Mouse (Mus musculus) heart, postnatal 10 days (tissue): ENCODE results near the gene Sdk1. TPM values are rescaled to one million over a fixed set of nuclear protein-coding genes. Genes with fewer than 3 reads are reported as not detected.
A peak's percentile ranks its signal among the peaks of the same experiment; 100 is the strongest.

Source experiments
- DNase-seq, 2 experiments: peaks; one replicate each; pipeline ENCODE4 v3.0.0; 2021
- intact Hi-C: fragments of 180-260 bp; cut with DNase I; formaldehyde crosslinking; loops from one replicate; pipeline ENCODE4 v1.15.1; 2025
- total RNA-seq, 2 experiments: library from RNA; stranded (reverse); gene quantifications; 2 replicates each; pipeline ENCODE4 v1.2.3; 2021

Sdk1 gene
- total RNA-seq, 2 experiments from 2014 or later: 6.0 to 6.1 TPM

DNA sequence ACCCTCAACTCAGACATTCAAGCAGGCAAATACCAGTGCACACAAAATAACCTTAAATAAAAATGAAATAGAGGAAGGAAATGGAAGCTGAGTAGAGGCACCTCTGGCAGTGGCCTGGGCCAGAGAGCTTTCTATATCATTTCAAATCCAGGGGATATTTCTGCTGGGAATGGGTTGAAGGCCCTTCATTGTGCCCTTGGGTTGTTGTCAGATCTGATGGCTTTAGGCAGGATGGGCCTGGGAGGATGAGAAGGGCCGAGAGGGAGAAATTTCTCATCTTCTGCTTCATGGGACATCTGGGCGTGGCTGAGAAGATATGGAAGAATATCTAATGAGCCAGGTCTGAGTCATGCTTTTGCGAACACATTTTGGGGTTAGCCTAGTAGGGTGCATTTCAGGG is 186.8 kb downstream of the Sdk1 start:
- intact Hi-C loops: no loop called here
- no peak for DNase-seq

DNA sequence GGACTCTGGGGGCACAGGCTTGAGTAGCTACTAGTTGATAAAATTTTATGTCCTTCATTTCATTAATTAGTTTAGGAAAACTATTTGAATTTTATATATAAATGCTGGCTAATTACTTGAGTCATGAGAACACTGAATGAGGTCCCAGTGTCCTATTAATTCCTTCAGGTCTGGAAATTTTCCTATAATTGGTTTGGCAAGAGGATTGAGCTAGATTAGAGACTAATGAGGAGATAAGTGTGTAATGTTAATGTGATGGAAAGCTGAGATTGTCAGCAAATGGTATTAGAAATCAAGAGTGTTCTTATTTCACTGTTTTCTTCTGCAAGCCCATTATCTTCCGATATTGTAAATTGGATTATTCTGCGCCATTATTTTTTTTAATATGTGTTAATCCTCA is 192.0 kb downstream of the Sdk1 start:
- DNase-seq: no peak
- intact Hi-C loops: no loop called here

DNA sequence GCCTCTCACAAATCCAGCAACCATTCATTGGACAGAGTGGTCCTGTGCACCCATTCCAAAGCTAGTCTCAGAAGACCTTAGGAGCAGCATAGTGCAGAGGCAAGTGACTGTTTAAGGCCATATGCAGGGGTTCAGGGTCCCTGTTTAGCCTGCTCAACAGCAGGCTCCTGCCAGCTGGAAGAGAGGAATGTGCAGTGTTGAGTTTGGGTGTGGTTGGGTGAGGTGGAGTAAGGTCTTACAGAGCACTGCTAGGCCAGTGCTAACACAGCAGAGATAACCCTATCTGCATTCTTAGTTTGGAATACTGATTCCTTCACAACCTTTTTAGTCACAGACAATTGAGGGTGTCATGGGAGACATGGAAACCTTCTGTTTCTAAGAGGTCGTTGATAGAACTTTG is 206.0 kb downstream of the Sdk1 start:
- DNase-seq: no peak
- intact Hi-C loops: no loop called here

DNA sequence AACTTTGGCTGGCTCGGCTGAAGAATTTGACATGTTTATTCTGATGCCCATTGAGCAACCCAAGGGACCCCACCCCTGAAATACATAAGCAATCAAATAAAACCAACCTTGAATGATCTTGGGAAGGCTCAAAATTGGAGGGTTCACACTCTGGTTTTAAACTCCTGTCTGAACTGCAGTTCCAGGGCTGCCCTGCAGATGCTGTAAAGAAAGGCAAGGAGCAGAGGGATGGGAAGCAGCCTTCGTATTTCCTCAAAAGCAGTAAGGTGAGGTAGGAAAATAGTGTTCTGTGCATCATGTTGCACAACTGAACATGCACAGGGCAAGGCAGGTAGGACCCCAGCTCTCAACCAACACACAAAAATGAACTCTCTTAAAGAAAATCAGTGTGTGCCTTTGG is 222.1 kb downstream of the Sdk1 start:
- no peak for DNase-seq
- intact Hi-C loops: no loop called here

DNA sequence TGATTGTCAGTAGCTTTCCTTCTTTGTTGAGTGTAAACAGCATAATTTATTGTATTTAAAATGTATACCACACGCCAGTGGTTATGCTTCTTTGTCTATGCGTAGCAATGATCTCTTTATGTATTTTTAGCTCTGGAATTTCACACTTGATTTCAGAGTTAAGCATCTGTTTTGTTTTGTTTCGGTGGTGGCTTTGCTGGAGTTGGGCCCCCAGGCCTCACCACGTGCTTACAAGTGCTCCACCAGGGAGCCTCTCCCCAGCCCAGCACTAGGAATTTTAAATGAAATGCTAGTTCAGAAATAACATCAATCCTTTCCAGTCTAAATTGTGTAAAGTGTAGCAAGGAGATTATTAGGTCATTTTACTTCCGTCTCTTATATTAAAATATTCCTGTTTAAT is 227.5 kb downstream of the Sdk1 start:
- intact Hi-C loops: no loop called here
- DNase-seq: no peak

DNA sequence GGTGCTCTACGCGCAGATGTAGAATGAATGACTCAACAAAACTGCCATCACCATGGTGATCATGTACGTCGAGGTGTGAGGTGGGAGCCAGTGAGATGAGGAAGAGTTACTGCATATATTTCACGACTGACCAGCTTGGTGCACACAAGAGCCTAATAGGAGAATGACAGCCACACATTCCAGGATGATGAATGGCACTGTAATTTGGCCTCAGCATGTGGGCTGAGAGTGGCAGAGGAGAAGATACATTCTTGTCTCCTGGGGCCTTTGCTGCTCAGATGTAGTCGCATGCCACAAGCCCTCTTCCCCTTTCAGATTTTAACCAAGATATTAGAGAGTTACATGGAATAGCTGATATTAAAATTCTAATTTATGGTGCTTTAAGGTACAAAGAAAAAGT is 264.0 kb downstream of the Sdk1 start:
- intact Hi-C loops: no loop called here
- no peak for DNase-seq

DNA sequence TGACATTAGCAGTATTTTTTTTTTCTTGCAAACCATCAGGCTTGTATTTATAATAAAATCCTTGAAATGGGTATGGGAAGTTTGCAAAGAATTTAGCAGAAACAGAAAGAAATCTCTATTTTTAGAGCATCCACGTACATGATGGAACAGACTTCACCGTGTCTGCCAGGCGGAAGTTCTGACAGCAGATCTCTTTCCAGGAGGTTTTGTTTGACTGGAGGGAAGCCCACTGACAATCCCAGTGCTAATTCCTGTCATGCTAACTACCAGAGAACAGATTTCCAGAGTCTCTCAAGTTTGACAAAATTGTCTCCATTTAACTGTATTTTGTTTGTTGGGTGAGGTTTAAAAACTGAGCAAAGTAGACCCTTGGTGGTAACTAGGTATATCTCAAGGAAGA is 265.1 kb downstream of the Sdk1 start:
- intact Hi-C loops: no loop called here
- no peak for DNase-seq

DNA sequence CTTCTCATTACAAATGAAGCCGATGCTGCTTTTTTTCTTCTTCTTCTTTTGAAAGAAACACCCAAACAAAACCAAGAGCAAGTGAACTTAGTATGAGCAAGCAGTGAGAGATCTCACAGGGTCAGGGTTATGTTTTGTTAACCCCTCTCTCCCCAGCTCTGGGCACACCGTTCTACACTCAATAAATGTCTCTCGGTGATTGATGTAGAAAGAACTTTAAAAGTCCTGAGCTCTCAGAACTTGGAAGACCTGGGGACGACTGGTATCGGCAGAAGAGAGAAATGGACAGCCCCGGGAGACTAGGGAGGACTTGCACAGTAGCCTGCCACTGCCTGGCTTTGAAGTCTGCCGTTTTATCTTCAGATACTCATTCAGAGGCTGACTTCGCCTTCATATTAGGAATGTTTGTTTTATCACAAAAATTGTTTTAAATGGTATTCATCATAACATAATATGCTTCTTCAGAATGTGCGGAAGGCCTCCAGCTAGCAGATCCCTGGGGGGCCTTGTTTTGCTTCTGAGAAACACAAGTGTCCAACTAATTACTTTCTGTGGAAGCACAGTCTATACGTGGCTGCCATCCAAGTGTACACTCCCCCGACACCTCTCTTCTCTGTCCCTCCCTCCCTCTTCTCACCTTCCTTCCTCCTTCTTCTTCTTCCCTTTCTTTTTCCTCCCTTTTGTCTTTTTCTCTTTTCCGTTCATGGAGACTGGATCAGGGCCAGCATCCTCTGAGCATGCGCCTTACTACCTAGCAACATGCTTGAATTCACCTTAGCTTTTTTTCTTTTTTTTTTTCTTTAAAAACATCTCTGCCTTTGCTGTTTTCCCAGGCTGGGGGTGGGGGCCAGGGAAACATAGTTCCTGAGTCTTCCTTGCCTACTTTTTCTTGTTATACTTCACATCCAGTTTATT is 283.8 kb downstream of the Sdk1 start:
- intact Hi-C loops: no loop called here
- peak; percentile 4 to 15 for DNase-seq

DNA sequence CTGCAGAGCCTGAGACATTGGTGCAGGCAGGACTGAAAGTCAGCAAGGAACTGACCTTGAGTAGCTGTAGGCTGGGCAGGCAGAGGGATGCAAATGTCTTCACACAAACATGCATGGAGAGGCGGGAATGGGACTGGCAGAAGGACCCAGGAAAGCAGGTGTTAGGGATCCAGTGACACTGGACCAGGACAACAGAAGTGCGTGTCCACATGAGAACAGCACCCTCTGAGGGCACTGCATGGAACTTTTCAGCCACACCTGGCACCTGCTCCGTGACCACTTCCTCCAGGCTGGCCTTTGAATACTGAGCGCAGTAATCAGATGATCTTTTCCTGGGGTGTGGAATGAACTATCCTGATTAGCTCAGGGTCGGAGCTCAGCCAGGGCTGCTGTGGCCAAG is 298.9 kb downstream of the Sdk1 start:
- intact Hi-C loops: no loop called here
- no peak for DNase-seq

DNA sequence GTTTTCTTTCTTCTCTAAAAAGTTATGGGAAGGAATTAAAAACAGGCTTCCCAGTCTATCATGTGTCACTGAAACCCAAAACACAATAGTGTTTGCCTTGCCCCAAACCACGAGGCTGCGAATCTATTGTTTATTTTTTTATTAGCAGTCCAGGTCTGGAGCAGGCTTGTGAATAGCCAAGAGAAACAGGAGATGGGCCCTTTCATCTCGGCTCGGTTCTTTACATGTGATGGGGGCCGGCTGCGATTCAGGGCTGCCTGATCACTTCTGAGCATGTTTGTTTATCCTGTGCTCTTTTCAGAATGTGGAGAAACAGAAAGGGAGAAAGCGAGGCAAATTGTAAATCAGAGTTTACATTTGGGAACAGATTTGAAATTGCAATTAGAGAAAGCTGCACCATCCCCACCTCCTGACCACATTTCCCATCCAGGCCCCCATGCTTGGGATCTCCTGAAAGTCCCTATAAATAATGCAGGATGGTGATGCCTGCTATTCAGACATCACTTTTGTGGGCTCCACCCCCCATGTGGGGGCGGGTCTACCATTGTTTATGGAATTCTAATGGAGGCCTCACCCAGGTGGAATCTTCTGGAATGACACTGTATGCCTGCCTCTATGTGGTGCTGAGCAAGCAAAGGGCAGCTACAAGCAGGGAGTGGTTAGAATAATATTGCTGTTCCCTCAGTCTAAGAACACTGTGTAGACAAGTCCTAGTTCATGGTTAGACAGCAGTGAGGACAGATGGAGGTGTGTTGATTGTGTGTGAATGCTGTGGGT is 301.8 kb downstream of the Sdk1 start:
- no peak for DNase-seq
- intact Hi-C loops: no loop called here

DNA sequence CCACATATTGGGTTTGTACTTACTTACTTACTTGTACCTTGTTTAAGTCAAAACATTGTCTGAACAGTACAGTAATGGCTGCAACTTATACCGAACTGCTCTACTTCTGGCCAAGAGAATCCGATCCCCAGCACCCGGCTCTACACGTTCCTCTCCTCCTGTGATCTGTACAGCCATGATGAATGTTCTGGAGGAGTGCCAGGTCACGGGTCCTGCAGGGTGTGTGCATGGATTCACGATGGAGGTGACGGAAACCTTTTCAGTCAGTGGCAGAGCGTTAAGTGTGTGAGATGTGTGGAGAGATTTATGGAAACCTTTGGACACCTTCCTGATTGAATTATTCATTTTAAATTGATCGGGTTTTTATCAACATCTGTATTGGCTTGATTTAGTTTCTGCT is 312.2 kb downstream of the Sdk1 start:
- DNase-seq: no peak

DNA sequence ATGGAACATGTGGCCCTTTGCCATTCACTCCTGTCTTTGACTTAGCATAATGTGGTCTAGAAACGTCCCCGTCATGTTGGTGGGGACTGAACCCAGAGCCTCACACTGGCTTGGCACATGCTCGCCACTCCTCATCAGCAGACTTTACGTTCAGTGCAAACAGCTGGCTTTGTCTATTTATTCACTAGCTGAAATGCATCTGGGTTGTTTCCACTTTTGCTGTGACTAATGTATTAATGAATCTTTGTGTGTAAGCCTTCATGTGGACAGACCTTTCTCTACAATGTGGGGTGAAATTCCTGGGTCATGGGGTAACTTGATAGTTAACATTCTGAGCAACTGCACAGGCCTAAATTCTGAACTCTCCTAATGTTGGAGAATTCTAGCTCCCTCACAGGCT is 317.4 kb downstream of the Sdk1 start:
- DNase-seq: no peak
- intact Hi-C loops: no loop called here

More for the DNA sequence above, 312.2 kb downstream of the Sdk1 start:
- intact Hi-C loops: no loop called here

DNA sequence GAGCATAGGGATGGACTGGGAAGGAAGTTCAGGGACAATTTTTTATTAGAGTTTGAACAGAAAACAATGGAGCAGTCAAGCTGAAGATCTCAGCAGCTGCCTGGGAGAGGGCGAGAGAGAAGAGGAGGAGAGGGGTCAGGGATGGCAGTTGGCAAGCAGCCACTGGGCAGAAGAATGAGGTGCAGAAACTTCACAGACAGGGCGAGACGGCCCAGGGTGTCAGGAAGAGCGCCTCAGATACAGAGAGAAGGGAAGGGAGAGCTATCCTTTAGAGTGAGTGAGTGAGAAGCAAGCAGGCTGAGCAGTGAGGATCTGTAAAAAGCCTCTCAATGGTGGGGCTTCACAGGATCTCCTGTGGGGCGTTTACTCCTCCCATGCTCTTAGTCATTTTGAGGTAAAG is 319.0 kb downstream of the Sdk1 start:
- intact Hi-C loops: no loop called here
- no peak for DNase-seq

DNA sequence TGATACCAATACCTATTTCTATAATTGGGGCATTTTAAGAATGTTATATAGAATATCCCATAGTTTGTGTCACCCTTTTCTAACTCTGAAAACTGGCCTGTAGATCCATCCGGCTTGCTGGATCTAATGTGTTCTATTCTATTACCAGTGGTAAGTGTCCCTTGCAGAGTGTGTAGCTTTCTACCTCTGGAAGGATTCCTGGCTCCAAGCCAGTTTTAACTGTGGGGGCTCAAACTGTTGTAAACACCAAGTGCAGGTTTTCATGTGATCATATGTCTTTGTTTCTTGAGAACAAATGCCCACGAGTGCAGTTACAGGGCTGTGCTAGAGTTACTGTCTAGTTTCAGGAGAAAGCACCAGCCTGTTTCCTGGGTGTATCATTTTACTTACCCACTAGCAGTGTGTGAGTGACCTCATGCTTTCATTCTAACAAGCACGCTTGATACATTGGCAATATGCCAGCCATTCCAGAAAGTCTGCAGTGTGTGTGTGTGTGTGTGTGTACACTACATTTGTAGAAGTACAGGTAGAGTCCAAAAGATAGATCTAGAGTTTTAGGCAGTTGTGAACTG is 320.8 kb downstream of the Sdk1 start:
- peak; percentile 18 for DNase-seq
- intact Hi-C loops: no loop called here

DNA sequence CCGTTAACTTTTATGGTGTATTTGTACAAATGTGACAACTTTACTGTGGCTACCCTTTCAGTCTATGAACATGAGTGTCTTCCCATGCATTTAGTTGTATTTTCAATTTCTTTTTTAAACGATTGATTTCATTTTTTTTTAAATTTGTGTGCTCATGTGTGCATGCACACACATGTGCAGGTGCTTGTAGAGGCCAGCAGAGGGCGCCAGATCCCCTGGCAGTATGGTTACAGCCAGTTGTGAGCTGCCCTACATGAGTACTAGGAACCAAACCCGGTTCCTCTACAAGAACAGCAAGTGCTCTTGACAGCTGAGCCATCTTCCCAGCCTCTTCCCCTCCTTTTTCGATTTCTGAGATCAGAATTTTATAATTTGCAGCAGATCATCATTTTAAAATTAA is 322.9 kb downstream of the Sdk1 start:
- DNase-seq: no peak
- intact Hi-C loops: no loop called here

DNA sequence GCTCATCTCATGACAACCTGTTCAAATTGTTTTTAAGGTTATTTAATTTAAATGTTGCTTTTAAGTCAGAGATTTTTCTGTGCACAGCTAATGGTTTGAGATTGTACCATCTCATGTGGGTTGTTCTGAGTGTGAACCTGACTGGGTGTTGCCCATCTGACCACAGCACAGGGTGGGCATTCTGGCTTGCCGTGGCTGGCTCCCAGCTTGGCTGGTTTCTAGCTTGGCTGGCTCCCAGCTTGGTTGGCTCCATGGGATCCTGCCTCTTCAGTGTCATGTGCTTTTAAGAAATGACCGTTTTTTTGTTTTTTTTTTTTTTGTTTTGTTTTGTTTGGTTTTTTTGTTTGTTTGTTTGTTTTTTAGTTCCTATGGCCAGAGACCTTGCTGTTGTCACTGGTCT is 326.8 kb downstream of the Sdk1 start:
- DNase-seq: no peak
- intact Hi-C loops: no loop called here

DNA sequence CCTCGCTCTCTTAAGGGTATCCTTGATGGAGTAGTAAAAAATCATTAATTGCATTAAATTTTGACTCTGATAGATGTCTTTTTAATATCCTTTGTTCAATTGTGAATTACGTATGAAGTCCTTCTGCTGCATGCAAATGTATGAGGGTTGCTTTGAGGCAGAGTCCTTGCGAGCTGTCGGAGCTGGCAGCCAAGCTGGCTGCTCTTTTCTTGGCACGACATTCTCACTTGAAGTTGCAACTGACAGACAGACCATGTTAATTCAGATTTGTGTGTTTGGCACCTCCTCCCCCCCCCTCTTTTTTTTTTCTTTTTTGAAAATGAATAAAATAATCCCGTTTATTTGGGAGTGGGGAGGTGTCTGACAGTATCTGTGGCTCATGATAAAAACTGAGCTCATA is 329.2 kb downstream of the Sdk1 start:
- intact Hi-C loops: no loop called here
- peak; percentile 18 to 24 for DNase-seq

DNA sequence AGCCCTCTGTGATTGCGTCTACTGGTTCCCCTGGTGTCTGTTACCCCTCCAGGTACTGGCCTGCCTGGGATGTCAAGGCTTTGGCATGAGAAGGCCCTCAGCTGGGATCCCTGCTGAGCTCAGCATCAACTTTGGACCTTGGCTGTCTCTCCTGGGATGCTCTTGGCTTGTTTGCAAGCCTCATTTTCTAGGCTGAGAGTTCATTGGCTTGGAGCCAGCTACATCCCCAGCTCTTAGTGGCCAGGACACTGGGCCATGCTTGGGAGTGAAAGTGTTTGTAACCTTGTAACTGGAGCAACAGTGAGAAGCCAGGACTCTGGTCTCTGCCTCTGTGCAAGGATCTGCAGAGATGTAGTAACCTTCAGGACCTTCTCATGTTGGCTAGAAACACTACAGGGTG is 333.0 kb downstream of the Sdk1 start:
- intact Hi-C loops: no loop called here
- peak; percentile 74 to 75 for DNase-seq

DNA sequence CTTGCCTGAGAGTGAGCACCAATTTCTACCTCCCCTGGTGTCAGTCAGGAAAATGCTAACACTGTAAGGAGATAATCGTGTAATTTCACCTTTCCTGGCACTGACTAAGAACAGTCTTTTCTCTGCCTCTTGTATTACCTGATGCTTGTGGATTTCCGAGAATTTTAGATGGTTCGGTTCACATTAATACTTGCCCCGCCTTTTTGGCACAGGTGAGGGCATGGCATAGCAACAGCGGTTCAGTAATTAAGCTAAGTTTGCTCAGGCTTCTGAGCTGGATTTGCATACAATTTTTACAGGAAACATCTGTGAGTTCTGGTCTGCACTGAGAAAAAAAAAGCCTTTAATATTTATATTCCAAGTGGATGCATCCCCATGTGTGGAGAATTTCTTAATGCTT is 350.0 kb downstream of the Sdk1 start:
- intact Hi-C loops: no loop called here
- DNase-seq: no peak

DNA sequence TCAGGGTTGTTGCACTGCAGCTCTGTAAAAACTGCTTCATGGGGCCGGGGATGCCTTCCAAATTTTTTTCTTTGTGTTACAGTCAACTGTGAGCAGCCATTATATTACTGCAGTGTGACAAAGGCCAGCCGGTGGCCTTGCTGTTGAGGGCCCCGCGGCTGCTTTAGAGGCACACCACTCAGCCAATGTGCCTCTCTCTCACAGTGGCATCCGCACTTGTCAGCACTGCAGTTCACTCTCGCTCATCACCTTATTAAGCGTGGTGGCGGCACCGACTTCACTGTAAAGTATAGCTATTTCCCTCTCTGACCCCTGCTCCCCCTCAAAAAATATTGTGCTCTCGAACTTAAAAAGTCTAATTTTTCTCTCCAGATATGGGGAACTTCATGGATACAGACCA is 371.4 kb downstream of the Sdk1 start:
- intact Hi-C loops: no loop called here
- DNase-seq: no peak

DNA sequence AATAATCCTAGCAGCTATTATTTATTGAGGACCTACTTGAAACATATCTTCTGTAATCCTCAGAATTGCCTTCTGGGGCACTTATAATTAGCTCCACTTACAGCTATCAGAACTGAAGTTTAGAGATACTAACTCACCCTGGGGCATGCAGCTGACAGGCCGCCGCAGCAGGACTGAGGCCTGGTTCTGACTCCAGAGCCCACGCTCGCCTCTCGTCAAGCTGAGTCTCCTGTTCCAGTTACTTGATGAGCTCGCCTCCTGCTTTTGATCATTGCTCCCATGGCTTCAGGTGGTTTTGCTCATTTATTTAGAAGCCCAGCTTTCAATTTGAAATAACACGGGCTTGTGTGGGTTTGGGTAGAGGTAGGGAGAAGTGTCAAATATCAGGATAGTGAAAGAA is 374.5 kb downstream of the Sdk1 start:
- DNase-seq: peak in 1 of 2 experiments; percentile 3
- intact Hi-C loops: no loop called here

DNA sequence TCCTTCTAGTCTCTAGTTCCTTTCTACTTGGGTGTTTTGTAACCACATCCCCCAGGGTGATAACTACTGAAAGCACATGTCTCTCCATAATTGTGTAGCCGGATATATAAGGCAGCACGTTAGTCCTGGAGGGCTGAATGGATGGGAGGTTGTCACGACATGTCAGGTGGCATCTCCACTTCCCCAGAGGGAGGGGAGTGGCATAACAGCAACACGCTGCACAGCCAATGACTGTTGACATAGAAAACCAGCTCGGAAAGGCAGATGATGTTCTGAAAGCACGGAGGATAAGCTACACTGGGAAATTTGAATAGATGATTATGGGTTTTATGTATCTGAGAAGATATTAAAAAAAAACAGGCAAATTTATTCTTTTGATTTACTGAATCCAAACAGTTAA is 376.4 kb downstream of the Sdk1 start:
- no peak for DNase-seq
- intact Hi-C loops: no loop called here
